Mouse (Mus musculus) brain, embryonic 14.5 days (tissue): ENCODE measurements around the gene Ano10.

Experiments
- CTCF ChIP-seq: fragments of 200-500 bp; IDR thresholded peaks from 2 replicates; pipeline ENCODE4 v1.5.1; 2012; ENCODE audit warnings: inconsistent platforms, mild to moderate bottlenecking, moderate library complexity, borderline replicate concordance; ENCODE audit not compliant: insufficient read depth, insufficient read length; ENCODE audit errors: extremely low read depth
- POLR2A ChIP-seq: fragments of 200-500 bp; IDR thresholded peaks from 2 replicates; pipeline ENCODE4 v1.6.1; 2012; ENCODE audit warnings: mild to moderate bottlenecking, inconsistent platforms, borderline replicate concordance; ENCODE audit not compliant: poor library complexity, insufficient read depth, insufficient read length, severe bottlenecking; ENCODE audit errors: extremely low read depth

DNA sequence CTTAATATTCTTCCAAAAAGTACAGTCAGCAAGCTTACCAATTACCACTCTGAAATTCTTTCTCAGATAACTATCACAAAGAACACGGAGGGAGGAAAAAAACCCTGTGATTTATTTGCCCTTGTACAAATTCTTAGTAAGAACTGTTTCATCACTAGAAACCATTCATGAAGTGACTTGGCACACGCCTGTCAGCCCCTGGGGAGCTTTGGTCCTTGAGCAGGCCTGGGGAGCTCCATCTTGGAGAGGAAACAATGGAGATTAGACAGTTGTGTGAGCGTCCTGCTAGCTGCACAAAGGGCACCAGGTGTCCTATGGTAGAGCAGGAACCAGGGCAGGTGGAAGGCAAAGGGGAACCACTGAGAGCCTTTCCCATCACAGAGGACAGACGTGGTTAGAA, 48.8 kb downstream of the Ano10 start:
- TF ChIP-seq CTCF (no peak), POLR2A (no peak)
